24 mouse cellular contexts compared by ENCODE assay signal in the genomic region with DNA sequence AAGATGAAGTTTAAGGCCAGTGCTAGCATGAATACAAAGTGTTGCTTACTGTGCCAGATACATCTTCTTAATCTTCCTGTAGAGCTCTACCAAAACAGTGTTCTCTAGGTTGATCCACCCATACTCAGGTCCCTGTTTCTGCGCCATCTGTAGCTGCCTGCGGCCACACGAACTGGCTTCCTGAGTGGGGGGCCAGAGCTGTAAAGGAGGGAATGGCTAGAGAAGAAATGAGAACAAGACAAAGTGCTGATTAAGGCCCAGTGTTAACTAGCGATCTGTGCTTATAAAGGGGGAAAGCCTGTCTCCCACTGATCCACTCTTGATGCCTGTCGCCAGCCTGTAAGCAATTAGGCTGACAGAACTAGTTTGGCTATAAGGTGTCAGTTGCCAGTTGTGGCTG. TPM values are rescaled to one million over a fixed set of nuclear protein-coding genes. Genes with fewer than 3 reads are reported as not detected.
A peak's percentile ranks its signal among the peaks of the same experiment; 100 is the strongest.
DNase-seq lines count a peak whose midpoint lies in the region; ATAC-seq and TF ChIP-seq lines count a peak whose summit lies in the region.
"Had no signal": no experiment of that assay in that cellular context is flagged by ENCODE, and none has a peak within 500 bp of the region (broad histone marks: within the 10 kb centered on the region; RNA-seq: fewer than 3 reads in every experiment).

No protein-coding gene starts in this region.

- H3K4me3 ChIP-seq in forebrain, embryonic 10.5 days: no peak overlapping the region
- H3K4me3 ChIP-seq in forebrain, embryonic 15.5 days: no peak overlapping the region
- H3K4me3 ChIP-seq in layer of hippocampus, adult 2 months: no peak overlapping the region
- H3K4me3 ChIP-seq in testis, adult 2 months (ENCODE audit: control insufficient read depth, low read depth, low read length): peak overlapping the region; percentile 57
- H3K4me3 ChIP-seq: embryonic facial prominence, embryonic 10.5 days; embryonic facial prominence, embryonic 12.5 days; forebrain, embryonic 12.5 days had no signal

- no peak for TF ChIP-seq CTCF in layer of hippocampus, adult 2 months (conservative IDR thresholded peaks at IDR 0.05)
- TF ChIP-seq CTCF in testis, adult 2 months (IDR thresholded peaks at IDR 0.05; ENCODE audit: control insufficient read depth, insufficient read depth, insufficient replicate concordance, low read depth, low read length): no peak

- TF ChIP-seq POLR2A in testis, adult 2 months (IDR thresholded peaks at IDR 0.05; ENCODE audit: control insufficient read depth, low read depth, low read length): no peak

- no peak overlapping the region for H3K4me2 ChIP-seq in forebrain, embryonic 15.5 days (replicated peaks)
- H3K4me2 ChIP-seq: embryonic facial prominence, embryonic 12.5 days; forebrain, embryonic 12.5 days had no signal

- H3K9ac ChIP-seq in forebrain, embryonic 15.5 days (replicated peaks): no peak overlapping the region
- H3K9ac ChIP-seq: embryonic facial prominence, embryonic 12.5 days; forebrain, embryonic 12.5 days; forebrain, postnatal 0 days had no signal

- H3K4me1 ChIP-seq in forebrain, embryonic 10.5 days: peaks cover 11% of the 10 kb centered on the region; the same call in 1 of the 2 replicates
- no peaks in the 10 kb centered on the region for H3K4me1 ChIP-seq in forebrain, embryonic 15.5 days
- H3K4me1 ChIP-seq in testis, adult 2 months (ENCODE audit: control insufficient read depth, insufficient read depth, low read length): no peaks in the 10 kb centered on the region
- H3K4me1 ChIP-seq: embryonic facial prominence, embryonic 10.5 days; embryonic facial prominence, embryonic 12.5 days; forebrain, embryonic 12.5 days had no signal

- no peaks in the 10 kb centered on the region for H3K36me3 ChIP-seq in forebrain, embryonic 10.5 days (replicated peaks)
- H3K36me3 ChIP-seq in forebrain, embryonic 15.5 days: no peaks in the 10 kb centered on the region
- no peaks in the 10 kb centered on the region for H3K36me3 ChIP-seq in testis, adult 2 months (ENCODE audit: control insufficient read depth, insufficient read depth, low read length)
- H3K36me3 ChIP-seq: embryonic facial prominence, embryonic 10.5 days; embryonic facial prominence, embryonic 12.5 days; forebrain, embryonic 12.5 days; G1E had no signal

- H3K27ac ChIP-seq in forebrain, embryonic 10.5 days: 0 out of 2 replicates have a peak overlapping the region, but pooled peaks have one; percentile 15
- no peak overlapping the region for H3K27ac ChIP-seq in forebrain, embryonic 15.5 days (replicated peaks)
- H3K27ac ChIP-seq in layer of hippocampus, adult 2 months: peak overlapping the region; percentile 57
- 0 out of 2 replicates have a peak overlapping the region, but pooled peaks have one; percentile 32 for H3K27ac ChIP-seq in testis, adult 2 months (ENCODE audit: control insufficient read depth, insufficient read depth, low read depth, low read length)
- H3K27ac ChIP-seq: embryonic facial prominence, embryonic 10.5 days; embryonic facial prominence, embryonic 12.5 days had no signal

- DNase-seq in forebrain, embryonic 10.5 days (ENCODE audit: extremely low spot score, low spot score): no peak
- no peak for DNase-seq in layer of hippocampus, adult 2 months (ENCODE audit: low spot score in 2 of 2)
- no peak for DNase-seq in layer of hippocampus, adult 18-20 months (ENCODE audit: low spot score in 2 of 2)
- DNase-seq in testis, postnatal 10 days (ENCODE audit: low spot score): no peak
- DNase-seq: adrenal gland, adult 8-10 months; adrenal gland, postnatal 14 days; adrenal gland, postnatal 36 days; B cell, adult 2 months; cerebellum, adult 11-12 months; cerebellum, adult 2 months; cerebellum, adult 9-10 months; cerebellum, postnatal 10 days; cerebellum, postnatal 25 days had no signal

- ATAC-seq in forebrain, embryonic 15.5 days (replicated peaks): no peak
- ATAC-seq: activated CD4-positive, CD25-positive, alpha-beta regulatory T cell, adult 4 months; CD4-positive, CD25-positive, alpha-beta regulatory T cell, adult 4 months; Patski had no signal

- WGBS in forebrain, embryonic 10.5 days: 75% methylated on average over 5 of the region's 5 CpGs
- WGBS in forebrain, embryonic 15.5 days: 56% methylated on average over 5 of the region's 5 CpGs

- H3K27me3 ChIP-seq in forebrain, embryonic 10.5 days (ENCODE audit: poor library complexity, severe bottlenecking): no peaks in the 10 kb centered on the region
- H3K27me3 ChIP-seq in forebrain, embryonic 15.5 days: no peaks in the 10 kb centered on the region
- no peaks in the 10 kb centered on the region for H3K27me3 ChIP-seq in testis, adult 2 months (ENCODE audit: control insufficient read depth, insufficient read depth, low read length)
- H3K27me3 ChIP-seq: CH12.LX; embryonic facial prominence, embryonic 12.5 days; forebrain, embryonic 12.5 days; Patski had no signal

- no peaks in the 10 kb centered on the region for H3K9me3 ChIP-seq in forebrain, embryonic 10.5 days
- H3K9me3 ChIP-seq in forebrain, embryonic 15.5 days: no peaks in the 10 kb centered on the region
- H3K9me3 ChIP-seq: embryonic facial prominence, embryonic 10.5 days; embryonic facial prominence, embryonic 12.5 days; forebrain, embryonic 12.5 days; G1E had no signal

RNA-seq across cellular contexts. Expression of a gene that starts 38.5 kb away (rescaled TPM):
- polyA plus RNA-seq in forebrain, embryonic 10.5 days (2016; fragmentation: Nextera tagmentation; extraction: Ambion mirVana): 19.5 and 21.4 TPM in 2 replicates
- 15.4 and 16.0 TPM in 2 replicates for polyA plus RNA-seq in forebrain, embryonic 15.5 days (2015; fragmentation: Nextera tagmentation; extraction: Ambion mirVana)
- 10 to 100 TPM; 10.7 to 11.7 TPM for total RNA-seq in layer of hippocampus, adult 2 months (2021)
- 1 to 10 TPM; 9.0 to 9.7 TPM for total RNA-seq in layer of hippocampus, adult 18-20 months (2021)
- 52.1 and 59.8 TPM in 2 replicates for polyA plus RNA-seq in testis, adult 2 months (2012; rRNA removed)
